In genomic region chr12:81631661-81632401, GRCm38 (mm10) we compare ENCODE assay signal across 8 mouse cellular contexts. TPM values are rescaled to one million over a fixed set of nuclear protein-coding genes. Genes with fewer than 3 reads are reported as not detected.
DNase-seq lines count a peak whose midpoint lies in the region; ATAC-seq and TF ChIP-seq lines count a peak whose summit lies in the region.

No protein-coding gene starts in this region.

- no peak overlapping the region for H3K27ac ChIP-seq in ES-E14 (ENCODE audit: insufficient read depth, low read depth, low read length, poor library complexity, severe bottlenecking)
- no peak overlapping the region for H3K27ac ChIP-seq in embryonic facial prominence, embryonic 12.5 days
- peak overlapping the region; percentile 89 for H3K27ac ChIP-seq in hindbrain, embryonic 12.5 days
- no peak overlapping the region for H3K27ac ChIP-seq in liver, embryonic 13.5 days
- H3K27ac ChIP-seq in neural tube, embryonic 12.5 days = no peak overlapping the region

- H3K9ac ChIP-seq in ES-E14 (ENCODE audit: insufficient read depth, low read depth, low read length, poor library complexity, severe bottlenecking) = peak overlapping the region; percentile 75
- H3K9ac ChIP-seq in embryonic facial prominence, embryonic 12.5 days = peak overlapping the region; percentile 70
- H3K9ac ChIP-seq in hindbrain, embryonic 12.5 days = peak overlapping the region; percentile 78
- H3K9ac ChIP-seq in liver, embryonic 13.5 days = no peak overlapping the region
- H3K9ac ChIP-seq in neural tube, embryonic 12.5 days = peak overlapping the region; percentile 78

- no peak for ATAC-seq in embryonic facial prominence, embryonic 12.5 days (ENCODE audit: insufficient number of reproducible peaks, insufficient read depth, low FRiP score, low TSS enrichment)
- ATAC-seq in hindbrain, embryonic 12.5 days (ENCODE audit: low FRiP score) = peak; percentile 44
- no peak for ATAC-seq in liver, embryonic 13.5 days (ENCODE audit: low read depth)
- ATAC-seq in neural tube, embryonic 12.5 days (ENCODE audit: low FRiP score, low read depth) = peak; percentile 52

- H3K36me3 ChIP-seq in ES-E14 (ENCODE audit: control insufficient read depth, insufficient read depth, low read length, poor library complexity, severe bottlenecking) = no peaks in the 10 kb centered on the region; the same call in 1 of the 2 replicates
- H3K36me3 ChIP-seq in embryonic facial prominence, embryonic 12.5 days = no peaks in the 10 kb centered on the region
- H3K36me3 ChIP-seq in hindbrain, embryonic 12.5 days = no peaks in the 10 kb centered on the region
- no peaks in the 10 kb centered on the region for H3K36me3 ChIP-seq in liver, embryonic 13.5 days
- no peaks in the 10 kb centered on the region for H3K36me3 ChIP-seq in neural tube, embryonic 12.5 days

- peak overlapping the region; percentile 83 to 89 for H3K4me3 ChIP-seq in ES-E14 (ENCODE audit: insufficient read depth in 1 of 2, low read depth in 1 of 2, low read length in 2 of 2, poor library complexity in 1 of 2, severe bottlenecking in 1 of 2)
- H3K4me3 ChIP-seq in embryonic facial prominence, embryonic 12.5 days = peak overlapping the region; percentile 58
- peak overlapping the region; percentile 66 for H3K4me3 ChIP-seq in hindbrain, embryonic 12.5 days
- peak overlapping the region; percentile 48 for H3K4me3 ChIP-seq in liver, embryonic 13.5 days (replicated peaks)
- H3K4me3 ChIP-seq in neural tube, embryonic 12.5 days = peak overlapping the region; percentile 67

- in situ Hi-C loops in ES-E14 (cut with MboI; ENCODE audit: low sequenced_read_pairs in 2 of 2, unreplicated experiment in 2 of 2) = no loop called here

- peaks cover 0 to 2% of the 10 kb centered on the region in 2 experiments; a peak in 1 of 4 replicates for H3K4me1 ChIP-seq in ES-E14 (ENCODE audit: control insufficient read depth in 2 of 2, insufficient read depth in 2 of 2, low read length in 2 of 2, poor library complexity in 1 of 2)
- peaks cover 3% of the 10 kb centered on the region for H3K4me1 ChIP-seq in embryonic facial prominence, embryonic 12.5 days
- H3K4me1 ChIP-seq in hindbrain, embryonic 12.5 days = peaks cover 16% of the 10 kb centered on the region
- peaks cover 5% of the 10 kb centered on the region; the same call in 1 of the 2 replicates for H3K4me1 ChIP-seq in liver, embryonic 13.5 days (replicated peaks)
- H3K4me1 ChIP-seq in neural tube, embryonic 12.5 days = peaks cover 10% of the 10 kb centered on the region

- 2% methylated on average over 30 of the region's 31 CpGs for WGBS in embryonic facial prominence, embryonic 12.5 days
- 1% methylated on average over 27 of the region's 31 CpGs for WGBS in hindbrain, embryonic 12.5 days
- 2% methylated on average over 31 of the region's 31 CpGs for WGBS in liver, embryonic 13.5 days (ENCODE audit: insufficient replicate concordance)
- 1% methylated on average over 31 of the region's 31 CpGs for WGBS in neural tube, embryonic 12.5 days

- peaks cover 62% of the 10 kb centered on the region for H3K27me3 ChIP-seq in embryonic facial prominence, embryonic 12.5 days
- peaks cover 37% of the 10 kb centered on the region for H3K27me3 ChIP-seq in hindbrain, embryonic 12.5 days
- H3K27me3 ChIP-seq in liver, embryonic 13.5 days = peaks cover 60% of the 10 kb centered on the region
- peaks cover 9% of the 10 kb centered on the region; the same call in 1 of the 2 replicates for H3K27me3 ChIP-seq in neural tube, embryonic 12.5 days (replicated peaks)

- no peaks in the 10 kb centered on the region for H3K9me3 ChIP-seq in ES-E14 (ENCODE audit: control insufficient read depth, insufficient read depth, low read depth, low read length)
- H3K9me3 ChIP-seq in embryonic facial prominence, embryonic 12.5 days = no peaks in the 10 kb centered on the region
- H3K9me3 ChIP-seq in hindbrain, embryonic 12.5 days (replicated peaks) = no peaks in the 10 kb centered on the region
- no peaks in the 10 kb centered on the region for H3K9me3 ChIP-seq in liver, embryonic 13.5 days (replicated peaks)
- H3K9me3 ChIP-seq in neural tube, embryonic 12.5 days = no peaks in the 10 kb centered on the region

- peak; percentile 15 for DNase-seq in gastrocnemius, postnatal 10 days
- no peak for DNase-seq in gastrocnemius, postnatal 25 days
- DNase-seq in ES-E14 (ENCODE audit: low read depth, low spot score) = peak; percentile 46
- no peak for DNase-seq in liver, embryonic 13.5 days
- no peak for DNase-seq in spleen, postnatal 4 days (ENCODE audit: low spot score in 2 of 2)

- H3K4me2 ChIP-seq in embryonic facial prominence, embryonic 12.5 days (replicated peaks) = peak overlapping the region; percentile 98
- H3K4me2 ChIP-seq in hindbrain, embryonic 12.5 days (replicated peaks) = peak overlapping the region; percentile 68
- H3K4me2 ChIP-seq in liver, embryonic 13.5 days = peak overlapping the region; percentile 64
- H3K4me2 ChIP-seq in neural tube, embryonic 12.5 days (replicated peaks) = peak overlapping the region; percentile 97

TF ChIP-seq in ES-E14, 5 proteins besides CTCF, POLR2A, EP300 and RAD21:
- TF ChIP-seq CHD2 (IDR thresholded peaks at IDR 0.05; ENCODE audit: low read depth, low read length) = no peak
- TF ChIP-seq ZNF384 (IDR thresholded peaks at IDR 0.05; ENCODE audit: low read depth, low read length) = no peak
- TF ChIP-seq MAFK (IDR thresholded peaks at IDR 0.05; ENCODE audit: insufficient read depth, low read depth, low read length) = no peak
- no peak for TF ChIP-seq HCFC1 (IDR thresholded peaks at IDR 0.05; ENCODE audit: borderline replicate concordance, insufficient read depth, low read length)
- TF ChIP-seq ZC3H11A (IDR thresholded peaks at IDR 0.05; ENCODE audit: borderline replicate concordance, low read depth, low read length) = no peak

RNA-seq across cellular contexts. Expression of gene Ttc9, which starts 0.8 kb away (rescaled TPM):
- 10 to 100 TPM; 23.1 to 27.7 TPM for total RNA-seq in gastrocnemius, postnatal 10 days (2021)
- total RNA-seq in gastrocnemius, postnatal 25 days (2021) = 10 to 100 TPM in 1 of 2 experiments, 1 to 10 TPM in 1; 8.4 to 14.1 TPM
- 2.4 and 3.5 TPM in 2 replicates for total RNA-seq in ES-E14 (2012; rRNA removed)
- 2.8 and 3.0 TPM in 2 replicates for polyA plus RNA-seq in embryonic facial prominence, embryonic 12.5 days (2016; fragmentation: Nextera tagmentation; extraction: Ambion mirVana)
- 5.5 and 6.3 TPM in 2 replicates for polyA plus RNA-seq in hindbrain, embryonic 12.5 days (2016; fragmentation: Nextera tagmentation; extraction: Ambion mirVana)
- polyA plus RNA-seq in liver, embryonic 13.5 days (2015; fragmentation: Nextera tagmentation; extraction: Ambion mirVana) = 0.02 and 0.05 TPM in 2 replicates
- 6.4 and 7.0 TPM in 2 replicates for polyA plus RNA-seq in neural tube, embryonic 12.5 days (2016; fragmentation: Nextera tagmentation; extraction: Ambion mirVana)

RNA-seq across cellular contexts. Expression of gene Med6, which starts 37.0 kb away (rescaled TPM):
- 10 to 100 TPM; 17.7 to 21.0 TPM for total RNA-seq in gastrocnemius, postnatal 10 days (2021)
- 10 to 100 TPM in 1 of 2 experiments, 1 to 10 TPM in 1; 9.9 to 12.8 TPM for total RNA-seq in gastrocnemius, postnatal 25 days (2021)
- 46.6 and 65.2 TPM in 2 replicates for total RNA-seq in ES-E14 (2012; rRNA removed)
- polyA plus RNA-seq in embryonic facial prominence, embryonic 12.5 days (2016; fragmentation: Nextera tagmentation; extraction: Ambion mirVana) = 77.6 and 80.4 TPM in 2 replicates
- polyA plus RNA-seq in hindbrain, embryonic 12.5 days (2016; fragmentation: Nextera tagmentation; extraction: Ambion mirVana) = 62.1 and 65.5 TPM in 2 replicates
- 43.2 and 46.9 TPM in 2 replicates for polyA plus RNA-seq in liver, embryonic 13.5 days (2015; fragmentation: Nextera tagmentation; extraction: Ambion mirVana)
- polyA plus RNA-seq in neural tube, embryonic 12.5 days (2016; fragmentation: Nextera tagmentation; extraction: Ambion mirVana) = 61.8 and 67.7 TPM in 2 replicates

Comparison
In these comparisons a context has a peak if more than half of its experiments do, and no peak if none do; other contexts are left out.
1. DNase-seq: peak in gastrocnemius, postnatal 10 days (single experiment) and ES-E14 (single experiment); none in gastrocnemius, postnatal 25 days (single experiment), liver, embryonic 13.5 days (single experiment) and spleen, postnatal 4 days (0 of 2).
2. ATAC-seq: peak in hindbrain, embryonic 12.5 days (single experiment) and neural tube, embryonic 12.5 days (single experiment); none in embryonic facial prominence, embryonic 12.5 days (single experiment) and liver, embryonic 13.5 days (single experiment).
3. Peak in every context shown above with its lines, with median percentiles within 50 percentile points of each other: H3K4me3 ChIP-seq and H3K4me2 ChIP-seq.